ENCODE assay signal across 26 mouse cellular contexts in the genomic region with DNA sequence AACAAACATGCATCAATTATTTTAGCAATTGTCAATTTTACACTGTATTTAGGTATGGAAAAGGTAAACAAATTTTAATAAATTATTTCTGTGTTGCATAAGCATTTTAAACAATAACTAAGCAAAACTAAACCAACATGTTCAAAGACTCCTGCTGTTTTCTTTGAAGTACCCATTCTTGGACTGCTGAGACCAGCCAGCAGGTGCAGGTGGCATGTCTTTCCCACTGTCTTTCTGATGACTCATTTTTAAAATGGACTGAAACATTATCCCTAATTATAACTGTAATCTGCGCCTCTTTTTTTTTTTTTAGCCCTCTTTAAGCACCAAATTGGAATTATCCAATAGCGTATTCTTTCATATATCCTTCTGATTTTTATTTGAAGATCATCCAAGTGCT.
"Had no signal": no experiment of that assay in that cellular context is flagged by ENCODE, and none has a peak within 500 bp of the region (broad histone marks: within the 10 kb centered on the region; RNA-seq: fewer than 3 reads in every experiment).

No protein-coding gene starts in this region.

- DNase-seq: cerebellum, adult 8-10 months; cerebellum, adult 9-10 months; cerebellum, adult 9-11 months; cerebellum, postnatal 10 days; cerebellum, postnatal 14 days; cerebellum, postnatal 25 days; cerebellum, postnatal 36 days; embryo, embryonic 11 days; forebrain, postnatal 0 days; gastrocnemius, adult 2 months; gastrocnemius, postnatal 10 days; gastrocnemius, postnatal 14 days; gastrocnemius, postnatal 25 days; gastrocnemius, postnatal 36 days; heart, adult 11 months; heart, adult 18-20 months; heart, adult 2 months had no signal

- H3K4me2 ChIP-seq: embryonic facial prominence, embryonic 12.5 days; embryonic facial prominence, embryonic 13.5 days; embryonic facial prominence, embryonic 15.5 days; forebrain, embryonic 12.5 days; forebrain, embryonic 13.5 days; forebrain, embryonic 15.5 days had no signal

- H3K4me3 ChIP-seq: embryonic facial prominence, embryonic 10.5 days; embryonic facial prominence, embryonic 12.5 days; embryonic facial prominence, embryonic 13.5 days; embryonic facial prominence, embryonic 15.5 days; erythroblast, embryonic 14.5 days; forebrain, embryonic 10.5 days; forebrain, embryonic 12.5 days; forebrain, embryonic 13.5 days; forebrain, embryonic 15.5 days; gastrocnemius, adult 2 months; heart, adult 2 months had no signal

- H3K27me3 ChIP-seq: embryonic facial prominence, embryonic 12.5 days; embryonic facial prominence, embryonic 13.5 days; embryonic facial prominence, embryonic 15.5 days; forebrain, embryonic 12.5 days; forebrain, embryonic 13.5 days; forebrain, embryonic 15.5 days had no signal

- H3K36me3 ChIP-seq: embryonic facial prominence, embryonic 10.5 days; embryonic facial prominence, embryonic 12.5 days; embryonic facial prominence, embryonic 13.5 days; embryonic facial prominence, embryonic 15.5 days; forebrain, embryonic 10.5 days; forebrain, embryonic 12.5 days; forebrain, embryonic 15.5 days had no signal
